In the genomic region with DNA sequence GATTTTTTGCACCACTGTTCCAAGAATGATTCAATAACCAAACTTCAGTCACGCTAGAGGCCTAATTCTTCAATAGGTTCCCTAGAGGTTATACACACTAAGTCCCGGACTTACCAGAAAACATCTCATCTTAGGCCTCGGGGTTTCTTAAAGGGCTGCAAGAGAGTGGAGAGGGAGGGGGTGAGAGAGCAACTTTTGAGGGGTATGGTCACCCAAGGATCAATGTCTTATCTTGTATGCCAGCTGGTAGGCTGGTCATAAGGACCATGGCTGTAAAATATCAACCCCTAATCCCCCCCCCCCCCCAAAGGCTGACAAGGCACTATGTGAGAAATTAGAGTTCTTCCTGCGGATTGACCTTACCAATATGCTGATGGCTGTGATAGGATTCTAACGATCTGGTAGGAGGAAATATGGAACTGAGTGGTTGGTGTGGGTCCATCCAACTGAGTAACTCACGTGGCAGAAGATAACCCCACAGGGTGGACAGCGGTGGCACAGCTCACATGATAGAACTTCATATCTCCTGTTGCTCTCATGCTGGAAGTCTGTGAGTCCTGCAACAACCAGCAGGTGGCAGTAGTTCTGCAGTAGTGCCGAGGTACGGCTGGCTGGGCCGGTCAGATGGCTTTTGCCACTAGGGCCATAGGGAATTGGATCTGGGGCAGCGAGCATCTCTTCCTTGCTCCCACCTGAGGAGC, we compare ENCODE assay signal across 9 mouse cellular contexts.
A peak's percentile ranks its signal among the peaks of the same experiment; 100 is the strongest.
DNase-seq lines count a peak whose midpoint lies in the region; ATAC-seq lines count a peak whose summit lies in the region.
"Had no signal": no experiment of that assay in that cellular context is flagged by ENCODE, and none has a peak within 500 bp of the region (broad histone marks: within the 10 kb centered on the region; RNA-seq: fewer than 3 reads in every experiment).

No protein-coding gene starts in this region.

- ATAC-seq in midbrain, embryonic 15.5 days (replicated peaks), result peak; percentile 67

- no peak overlapping the region for H3K27ac ChIP-seq in midbrain, embryonic 15.5 days

- no peaks in the 10 kb centered on the region for H3K27me3 ChIP-seq in midbrain, embryonic 15.5 days (replicated peaks)

- H3K4me1 ChIP-seq in midbrain, embryonic 15.5 days, result no peaks in the 10 kb centered on the region

- H3K9me3 ChIP-seq in midbrain, embryonic 15.5 days, result no peaks in the 10 kb centered on the region

- no peaks in the 10 kb centered on the region for H3K36me3 ChIP-seq in midbrain, embryonic 15.5 days (replicated peaks)

- no peak overlapping the region for H3K4me3 ChIP-seq in midbrain, embryonic 15.5 days
- H3K4me3 ChIP-seq: erythroblast, embryonic 14.5 days had no signal

- no peak overlapping the region for H3K9ac ChIP-seq in midbrain, embryonic 15.5 days

- peak; percentile 2 for DNase-seq in thymus, postnatal 14 days
- no peak for DNase-seq in thymus, adult 18-20 months
- DNase-seq in cerebellum, adult 9-10 months, result peak; percentile 1
- DNase-seq in forelimb bud, embryonic 11.5 days (ENCODE audit: low read depth, low spot score), result peak; percentile 65
- peak; percentile 1 to 60 for DNase-seq in kidney, adult 8-10 months
- peak; percentile 4 to 14 for DNase-seq in left cerebral cortex, postnatal 36 days (ENCODE audit: low spot score in 2 of 2)
- no peak for DNase-seq in MN1 (ENCODE audit: low spot score)

- no peak overlapping the region for H3K4me2 ChIP-seq in midbrain, embryonic 15.5 days

- intact Hi-C loops in left cerebral cortex, postnatal 36 days (cut with DNase I), result no loop called here

- WGBS in midbrain, embryonic 15.5 days, result 53% methylated on average over 11 of the region's 11 CpGs

Comparison
In these comparisons a context has a peak if more than half of its experiments do, and no peak if none do; other contexts are left out.
1. DNase-seq: peak in thymus, postnatal 14 days (single experiment), cerebellum, adult 9-10 months (single experiment), forelimb bud, embryonic 11.5 days (single experiment), kidney, adult 8-10 months (2 of 2) and left cerebral cortex, postnatal 36 days (2 of 2); none in thymus, adult 18-20 months (0 of 2) and MN1 (single experiment).